Mouse (Mus musculus): ENCODE measurements around the gene Pex19.

DNA sequence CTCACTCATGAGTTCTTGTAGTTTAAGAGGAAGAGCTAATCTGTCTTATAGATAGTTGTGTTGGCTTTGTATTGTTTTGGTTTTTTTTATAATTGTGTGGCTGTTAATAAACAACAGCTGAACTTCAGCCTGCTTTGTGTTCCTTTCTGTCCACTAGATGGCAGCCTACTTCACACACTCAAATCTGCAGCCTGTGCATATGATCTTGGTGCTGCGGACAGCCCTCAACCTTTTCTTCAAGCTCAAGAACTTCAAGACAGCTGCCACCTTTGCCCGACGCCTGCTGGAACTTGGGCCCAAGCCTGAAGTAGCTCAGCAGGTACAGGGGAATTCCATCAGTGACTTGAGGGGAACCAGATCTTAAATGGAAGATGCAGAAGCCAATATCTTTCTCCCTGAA lies 6.8 kb upstream of the Pex19 start:
- no peak for TF ChIP-seq CTCF (IDR thresholded peaks at IDR 0.05; ENCODE audit: control insufficient read depth, insufficient read depth, insufficient replicate concordance, low read depth, low read length)
- TF ChIP-seq POLR2A (IDR thresholded peaks at IDR 0.05; ENCODE audit: control insufficient read depth, low read depth, low read length): no peak
